Mouse (Mus musculus): ENCODE measurements around the gene Pknox1.
"Not testable (repeated sequence)": the region's sequence is repeated elsewhere in the genome, so short reads cannot be mapped to it uniquely, and the experiment has no call there.

Gene Pknox1

GRCm38 (mm10) chr17:31595077-31595476, 30.5 kb downstream of the Pknox1 start:
- no peak for DNase-seq (ENCODE audit: low read depth, low spot score)

DNA sequence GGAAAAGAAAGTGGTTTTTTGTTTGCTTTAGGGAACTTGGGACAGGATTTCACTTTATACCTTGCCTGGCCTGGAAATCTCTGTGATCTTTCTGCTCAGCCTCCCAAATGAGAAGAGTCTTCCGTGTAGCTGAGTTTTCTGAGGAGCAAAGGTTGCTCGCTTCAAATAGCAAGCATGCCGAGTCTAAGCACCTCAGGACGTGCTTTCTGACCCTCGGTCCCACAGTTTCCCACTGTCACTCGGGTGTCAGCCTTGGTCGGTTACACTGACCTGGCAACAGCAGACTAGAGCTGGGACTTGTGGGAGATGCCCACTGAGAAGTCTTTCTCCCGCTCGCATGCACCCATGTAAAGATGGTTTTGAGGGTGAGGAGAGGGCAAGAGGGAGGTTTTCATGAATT, 33.4 kb downstream of the Pknox1 start:
- no peak for DNase-seq (ENCODE audit: low read depth, low spot score)

- DNase-seq (ENCODE audit: low read depth, low spot score), result no peak
Measured at GRCm38 (mm10) chr17:31598593-31598992, 34.1 kb downstream of the Pknox1 start.

DNA sequence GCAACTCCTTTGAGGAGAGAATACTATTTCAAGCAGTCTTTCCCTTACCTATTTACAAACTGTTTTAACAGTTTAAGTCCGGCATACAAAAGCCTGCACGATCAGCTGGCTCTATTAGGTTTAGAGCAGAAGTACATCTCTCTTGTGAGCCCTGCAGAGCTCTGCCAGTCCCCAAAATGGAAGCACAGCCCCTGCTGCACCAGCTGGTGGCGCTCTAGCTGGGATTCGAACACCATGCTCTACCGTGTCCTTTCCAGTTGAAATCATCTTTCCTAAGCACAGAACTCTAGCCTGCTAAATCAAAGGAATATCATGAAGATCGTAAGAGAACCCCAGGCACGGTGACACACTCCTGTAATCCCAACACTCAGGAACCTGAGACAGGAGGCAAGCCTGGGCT, 41.9 kb downstream of the Pknox1 start:
- DNase-seq (ENCODE audit: low read depth, low spot score), result no peak

- no peak for DNase-seq (ENCODE audit: low read depth, low spot score)
Measured at GRCm38 (mm10) chr17:31607256-31607951, 42.9 kb downstream of the Pknox1 start.

GRCm38 (mm10) chr17:31609173-31609572, 44.6 kb downstream of the Pknox1 start:
- DNase-seq (ENCODE audit: low read depth, low spot score), result not testable (repeated sequence)

DNA sequence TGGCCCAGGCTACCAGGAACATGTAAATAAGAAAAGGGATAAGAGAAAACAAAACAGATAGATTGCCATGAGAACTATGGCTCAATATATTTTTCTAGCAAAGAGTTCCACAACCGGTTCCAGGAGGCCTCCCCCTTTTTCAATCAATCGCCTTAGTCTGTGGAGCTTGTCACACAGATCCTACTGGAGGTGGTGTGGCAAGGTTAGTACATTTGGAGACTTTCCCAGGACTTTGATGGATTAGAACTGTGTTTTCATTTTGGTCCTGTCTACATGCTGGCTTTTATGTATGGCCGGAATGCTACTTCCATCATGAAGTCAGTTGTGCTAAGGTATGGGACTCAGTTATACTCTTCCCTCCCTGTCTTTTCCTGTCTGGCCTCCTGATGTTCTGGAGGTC, 45.4 kb downstream of the Pknox1 start:
- DNase-seq (ENCODE audit: low read depth, low spot score), result no peak

GRCm38 (mm10) chr17:31613086-31613755, 48.7 kb downstream of the Pknox1 start:
- DNase-seq (ENCODE audit: low read depth, low spot score), result no peak

GRCm38 (mm10) chr17:31623101-31623500, 58.6 kb downstream of the Pknox1 start:
- DNase-seq (ENCODE audit: low read depth, low spot score), result no peak

- DNase-seq (ENCODE audit: low read depth, low spot score), result no peak
Measured at GRCm38 (mm10) chr17:31627961-31628360, 63.4 kb downstream of the Pknox1 start.

DNA sequence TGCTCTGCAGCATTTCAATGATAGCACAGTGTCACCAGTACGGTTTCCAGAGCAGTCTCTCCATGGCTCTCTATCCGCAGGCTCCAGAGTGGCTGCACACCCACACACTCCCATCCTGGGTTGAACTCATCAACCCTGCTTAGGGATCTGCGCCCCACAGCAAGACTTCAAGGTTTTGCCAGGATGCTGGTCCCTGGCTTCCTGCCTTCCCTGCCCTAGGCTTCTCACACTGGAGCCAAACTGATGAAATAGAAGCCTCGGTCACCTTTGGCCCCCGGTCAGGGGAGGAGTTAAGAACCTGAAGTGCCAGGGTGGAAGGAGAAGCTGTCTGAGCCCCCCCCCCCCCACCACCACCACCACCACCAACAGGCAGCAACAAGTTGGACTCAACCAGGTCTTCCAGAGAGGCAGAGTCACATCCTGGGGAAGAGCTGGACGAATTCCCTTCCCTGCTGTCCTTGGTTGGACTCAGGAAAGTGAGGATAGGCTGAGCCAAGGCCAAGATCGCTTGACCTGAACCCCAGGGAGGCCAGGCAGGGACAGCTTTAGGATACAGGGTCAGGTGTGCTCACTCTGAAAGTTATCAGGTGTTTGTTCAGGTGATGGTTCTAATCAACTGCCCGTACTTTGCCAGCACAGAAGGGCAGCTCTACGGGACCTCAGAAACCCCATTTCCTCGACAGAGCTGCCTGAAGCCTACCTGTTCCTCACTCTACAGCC, 66.7 kb downstream of the Pknox1 start:
- DNase-seq (ENCODE audit: low read depth, low spot score), result no peak

- DNase-seq (ENCODE audit: low read depth, low spot score), result no peak
Measured at GRCm38 (mm10) chr17:31633007-31633406, 68.5 kb downstream of the Pknox1 start.

GRCm38 (mm10) chr17:31634896-31635295, 70.4 kb downstream of the Pknox1 start:
- no peak for DNase-seq (ENCODE audit: low read depth, low spot score)

- no peak for DNase-seq (ENCODE audit: low read depth, low spot score)
Measured at GRCm38 (mm10) chr17:31635781-31636180, 71.2 kb downstream of the Pknox1 start.

- DNase-seq (ENCODE audit: low read depth, low spot score), result no peak
Measured at GRCm38 (mm10) chr17:31636277-31636941, 71.9 kb downstream of the Pknox1 start.

DNA sequence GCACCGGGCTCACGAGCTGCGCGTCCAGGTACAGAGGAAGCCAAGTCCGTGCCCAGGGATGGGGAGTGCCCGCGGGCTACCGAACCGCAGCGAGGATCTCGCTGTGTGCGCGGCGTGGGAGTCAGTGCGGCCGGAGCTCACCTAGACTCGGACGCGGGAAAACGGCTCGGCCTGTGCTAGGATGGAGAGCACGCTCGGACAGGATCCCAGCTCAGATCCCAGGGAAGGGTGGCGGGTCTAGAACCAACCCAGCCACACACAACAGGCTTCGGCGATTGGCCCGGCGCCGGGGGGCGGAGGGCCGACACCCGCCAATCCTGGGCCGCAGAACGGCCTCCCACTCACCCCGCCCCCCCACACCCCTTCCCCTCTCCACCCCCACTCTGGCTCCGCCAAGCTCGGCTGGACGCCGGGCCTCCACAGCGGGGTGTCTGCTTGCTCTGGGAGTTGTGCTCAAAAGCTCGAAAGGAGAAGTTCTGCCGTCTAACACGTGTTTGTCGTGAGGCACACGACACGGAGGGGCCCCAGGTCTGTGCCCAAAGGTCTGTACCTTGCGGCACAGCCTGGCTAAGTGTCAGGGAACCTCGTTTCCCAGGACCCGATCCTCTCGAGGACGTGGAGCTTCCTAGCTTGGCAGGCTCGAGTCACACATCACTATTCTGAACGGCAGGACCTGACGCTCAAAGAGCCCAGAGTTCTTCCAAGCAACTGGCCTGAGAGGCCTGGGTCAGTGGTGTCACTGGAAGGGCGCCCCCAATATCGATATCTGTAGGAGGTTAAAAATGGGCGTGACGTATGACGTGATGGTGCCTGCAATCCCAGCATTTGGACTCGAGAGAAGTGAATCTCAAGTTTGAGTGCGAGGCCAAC, 72.6 kb downstream of the Pknox1 start, which contains the start of gene Cbs:
Cbs (minus strand) TSS at position 297 of the 870 bp plus-strand sequence.
- no peak for DNase-seq (ENCODE audit: low read depth, low spot score)

DNA sequence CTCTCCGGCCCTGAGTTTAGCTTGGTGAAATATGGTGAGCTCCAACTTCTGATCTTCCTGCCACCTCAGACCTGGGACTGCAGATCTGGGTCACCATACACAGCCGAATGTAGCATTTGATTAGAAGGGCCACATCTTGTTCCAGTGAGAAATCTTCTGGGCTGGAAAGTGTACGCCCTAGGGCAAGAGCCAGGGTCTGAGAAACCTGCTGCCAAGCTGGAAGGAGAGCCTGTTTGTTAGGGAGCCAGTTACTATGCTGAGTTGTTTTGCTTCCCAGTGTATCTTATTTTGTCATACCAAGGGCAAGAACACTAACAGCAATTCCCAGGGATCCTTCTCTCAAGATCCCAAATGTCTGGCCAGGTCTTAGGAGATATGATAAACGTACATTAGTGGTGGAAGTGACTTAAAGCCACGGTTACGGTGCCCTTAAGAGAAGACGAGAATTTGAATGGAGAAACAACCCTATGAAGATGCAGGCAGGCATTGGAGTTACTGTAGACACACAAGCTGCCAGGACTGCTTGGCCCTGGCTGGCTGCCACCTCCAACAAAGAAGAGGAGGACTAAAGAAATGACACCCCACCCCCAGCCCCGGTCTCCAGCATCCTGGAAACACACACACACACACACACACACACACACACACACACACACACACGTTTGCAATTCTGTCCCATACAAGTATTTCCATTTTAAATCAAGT, 73.5 kb downstream of the Pknox1 start:
- no peak for DNase-seq (ENCODE audit: low read depth, low spot score)

GRCm38 (mm10) chr17:31639651-31640050, 75.1 kb downstream of the Pknox1 start:
- DNase-seq (ENCODE audit: low read depth, low spot score), result no peak

- no peak for DNase-seq (ENCODE audit: low read depth, low spot score)
Measured at GRCm38 (mm10) chr17:31642331-31642730, 77.8 kb downstream of the Pknox1 start.

GRCm38 (mm10) chr17:31642913-31643312, 78.4 kb downstream of the Pknox1 start:
- DNase-seq (ENCODE audit: low read depth, low spot score), result no peak

All from 3T3-L1 (cell line).